Mouse (Mus musculus): ENCODE data around the gene Glis1.

Glis1 gene

DNA sequence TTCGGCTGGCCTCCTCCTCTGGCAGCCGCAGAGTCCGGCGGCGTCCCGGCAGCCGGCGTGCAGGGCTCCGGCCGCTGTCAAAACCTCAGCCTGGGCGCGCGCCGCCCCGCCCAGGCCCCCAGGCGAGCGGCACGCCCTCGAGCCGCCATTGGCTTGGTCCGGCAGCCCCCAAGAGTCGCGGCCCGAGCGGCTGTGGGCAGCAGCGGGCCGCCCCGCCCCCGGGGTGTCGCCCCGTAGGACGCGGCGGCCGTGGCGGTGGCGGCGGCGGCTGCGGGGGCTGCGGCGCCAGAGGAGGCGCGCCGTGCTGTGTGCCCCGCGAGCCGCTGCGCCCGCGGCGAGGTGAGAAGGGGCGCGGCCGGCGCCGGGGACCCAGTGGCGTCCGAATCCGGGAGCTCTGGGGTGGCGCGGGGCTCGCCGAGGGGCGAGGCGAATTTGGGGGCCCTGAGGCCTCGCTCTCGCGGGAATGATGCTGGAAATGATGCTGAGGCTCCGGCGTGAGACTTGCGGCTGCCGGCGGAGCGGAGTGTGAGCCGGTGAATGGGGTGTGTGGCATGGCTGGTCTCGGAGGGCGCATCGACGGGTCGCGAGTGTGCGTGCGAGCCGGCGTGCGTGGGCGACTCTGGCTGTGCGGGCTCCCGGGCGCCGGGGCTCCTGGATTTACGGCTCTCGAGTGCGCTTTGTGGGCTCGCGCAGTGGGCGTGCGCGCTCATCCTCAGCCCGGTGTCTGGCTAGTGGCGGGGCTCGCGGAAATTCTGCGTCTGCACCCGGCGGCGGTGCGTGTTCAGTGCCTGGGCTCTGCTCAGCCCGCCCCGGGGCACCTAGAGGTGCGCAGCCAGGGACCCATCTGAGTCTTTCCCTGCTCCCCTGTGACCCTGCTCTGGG is at the start of gene Glis1:
Gene Glis1 (plus strand): TSS at position 236 of the 882 bp plus-strand sequence.
- under 1% methylated on average over 111 of the region's 112 CpGs for WGBS

GRCm38 (mm10) chr4:107387038-107387437 is 47.4 kb upstream of the Glis1 start:
- 73% methylated on average over 4 of the region's 4 CpGs for WGBS

DNA sequence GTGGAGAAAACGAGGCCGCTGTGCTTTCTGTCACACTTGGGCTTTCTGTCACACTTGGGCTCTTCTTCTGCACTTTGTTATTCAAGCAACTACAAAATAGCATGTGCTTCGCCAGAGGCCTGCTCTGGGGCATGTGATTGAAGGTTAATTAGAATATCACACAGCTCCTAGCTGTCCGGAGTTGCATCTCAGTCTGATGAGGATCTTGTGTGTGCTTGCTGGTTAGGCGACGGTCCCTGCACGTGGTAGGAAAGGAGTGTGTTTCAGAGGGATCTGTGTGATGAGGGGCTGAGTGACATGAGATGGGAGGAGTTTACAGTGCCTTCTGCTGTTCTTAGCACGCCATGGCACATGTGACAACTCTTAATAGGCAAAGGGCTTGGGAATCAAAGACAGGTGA is 46.9 kb upstream of the Glis1 start:
- WGBS = 67% methylated on average over 8 of the region's 8 CpGs

DNA sequence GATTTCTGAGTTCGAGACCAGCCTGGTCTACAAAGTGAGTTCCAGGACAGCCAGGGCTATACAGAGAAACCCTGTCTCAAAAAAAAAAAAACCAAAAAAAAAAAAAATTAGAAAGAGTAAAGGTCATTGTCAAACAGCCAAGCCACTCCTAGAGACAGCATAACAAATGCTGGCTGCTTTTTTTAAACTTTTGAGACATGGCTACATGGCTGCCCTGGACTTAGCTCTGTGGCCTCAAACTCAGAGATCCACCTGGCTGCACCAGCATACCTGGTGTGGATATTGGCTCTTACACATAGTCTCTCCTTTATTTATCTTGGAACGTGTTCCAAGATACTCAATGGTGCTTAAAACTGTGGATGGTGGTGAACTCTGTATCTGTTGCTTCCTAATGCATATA is 46.1 kb upstream of the Glis1 start:
- WGBS = 98% methylated on average over 2 of the region's 2 CpGs

GRCm38 (mm10) chr4:107389345-107389744 is 45.0 kb upstream of the Glis1 start:
- 52% methylated on average over 3 of the region's 3 CpGs for WGBS

DNA sequence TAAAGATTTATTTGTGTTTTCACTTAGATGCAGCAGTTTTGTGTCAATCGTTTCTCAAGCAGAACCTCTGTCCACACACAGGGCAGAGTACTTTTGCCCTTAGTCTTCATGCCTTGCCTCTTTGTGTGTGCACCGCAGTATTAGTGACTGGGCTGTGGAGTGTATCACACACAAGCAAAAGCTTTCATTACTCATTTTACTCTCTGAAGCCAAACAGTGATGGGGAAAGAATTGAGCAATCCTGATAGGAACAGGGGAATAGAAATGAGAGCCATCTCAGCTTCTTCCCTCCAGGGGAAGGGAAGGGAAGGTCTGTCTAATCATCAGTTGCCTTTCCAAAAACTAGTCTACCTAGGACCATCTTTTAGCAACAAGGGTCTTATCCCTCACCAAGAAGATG is 40.6 kb upstream of the Glis1 start:
- 89% methylated on average over 2 of the region's 2 CpGs for WGBS

DNA sequence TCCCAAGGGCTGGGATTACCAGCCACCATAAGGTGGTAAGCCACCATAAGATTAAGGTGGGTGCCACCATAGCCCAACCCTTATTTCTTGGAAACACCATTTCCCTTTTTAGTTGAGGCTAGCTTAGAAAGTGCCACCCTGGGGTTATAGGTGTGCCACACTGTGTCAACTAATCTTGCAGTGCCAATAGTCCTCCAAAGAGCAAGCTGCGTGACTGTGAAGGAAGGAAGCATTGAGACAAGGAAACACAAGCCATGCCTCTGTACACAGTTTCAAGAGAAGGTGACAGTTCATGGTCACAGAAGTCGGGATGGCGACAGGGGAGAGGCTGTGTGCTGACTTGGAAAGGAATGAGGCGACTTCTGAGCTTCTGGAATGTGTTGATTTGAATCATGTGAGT is 14.2 kb upstream of the Glis1 start:
- 91% methylated on average over 4 of the region's 4 CpGs for WGBS

- WGBS = 28% methylated on average over 14 of the region's 14 CpGs
These were observed 12.7 kb upstream of the Glis1 start for GRCm38 (mm10) chr4:107421711-107422110.

- 32% methylated on average over 6 of the region's 6 CpGs for WGBS
These were observed 12.2 kb upstream of the Glis1 start for GRCm38 (mm10) chr4:107422176-107422575.

GRCm38 (mm10) chr4:107425616-107426015 is 8.8 kb upstream of the Glis1 start:
- 92% methylated on average over 12 of the region's 12 CpGs for WGBS

DNA sequence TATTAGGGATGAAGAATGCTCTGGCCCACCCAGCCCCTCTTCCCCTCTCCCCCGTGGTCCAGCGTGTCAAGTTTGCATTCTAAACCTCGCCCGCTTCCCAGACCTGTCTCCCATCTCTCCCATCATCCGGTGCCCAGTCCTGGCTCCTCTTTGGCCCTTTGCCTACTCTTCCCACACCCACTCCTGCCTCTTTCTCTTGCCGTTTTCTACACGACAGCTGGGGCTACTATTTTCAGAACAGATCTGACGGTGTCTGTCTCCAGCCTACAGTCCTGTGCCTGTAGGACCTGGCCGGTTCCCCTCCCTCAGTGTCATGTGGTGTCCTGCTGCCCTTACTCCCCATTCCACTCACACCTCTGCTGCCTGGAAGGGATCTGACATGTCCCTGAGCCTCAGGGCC is 7.8 kb upstream of the Glis1 start:
- 48% methylated on average over 9 of the region's 9 CpGs for WGBS

GRCm38 (mm10) chr4:107432717-107433116 is 1.7 kb upstream of the Glis1 start:
- 78% methylated on average over 5 of the region's 5 CpGs for WGBS

DNA sequence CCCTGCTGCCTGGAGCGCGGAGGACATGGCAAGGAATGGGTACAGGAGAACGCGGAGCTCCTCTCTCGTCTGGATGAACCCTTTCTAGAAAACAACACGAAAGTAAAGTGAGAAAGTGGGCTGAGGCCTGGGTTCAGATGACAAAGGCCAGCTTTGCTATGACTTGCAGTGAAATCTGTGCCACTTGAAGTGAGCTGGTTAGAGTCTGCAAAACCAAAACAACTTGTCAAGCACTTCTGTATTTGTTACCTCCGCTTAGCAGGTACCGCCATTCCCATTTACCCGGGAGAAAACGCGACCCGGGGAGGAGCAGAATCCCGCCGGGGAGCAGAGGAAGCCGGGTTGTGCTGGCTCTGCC is 414 bp upstream of the Glis1 start:
- 20% methylated on average over 15 of the region's 15 CpGs for WGBS

- 9% methylated on average over 47 of the region's 47 CpGs for WGBS
These were observed 1.0 kb downstream of the Glis1 start for GRCm38 (mm10) chr4:107435238-107435946.

- WGBS = 99% methylated on average over 7 of the region's 7 CpGs
These were observed 2.1 kb downstream of the Glis1 start for GRCm38 (mm10) chr4:107436476-107436875.

DNA sequence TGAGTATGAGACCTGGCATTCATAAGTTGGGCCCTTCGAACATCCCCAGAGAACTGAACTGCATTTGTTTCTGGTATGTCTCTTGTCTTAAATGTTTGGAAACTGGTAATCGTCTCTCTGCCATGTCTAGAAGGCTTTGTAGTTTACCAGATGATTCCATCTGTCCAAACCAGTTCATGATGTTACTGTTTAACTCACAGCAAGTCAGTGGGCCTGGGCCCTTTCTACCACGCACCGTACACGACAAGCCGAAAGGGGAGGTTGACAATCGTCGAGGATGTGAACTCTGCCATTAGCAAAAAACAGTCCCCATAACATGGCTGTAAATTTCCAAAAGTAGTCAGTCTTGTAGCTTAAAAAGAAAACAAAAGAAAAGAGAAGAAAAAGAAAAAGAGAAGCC is 4.3 kb downstream of the Glis1 start:
- WGBS = 96% methylated on average over 8 of the region's 8 CpGs

DNA sequence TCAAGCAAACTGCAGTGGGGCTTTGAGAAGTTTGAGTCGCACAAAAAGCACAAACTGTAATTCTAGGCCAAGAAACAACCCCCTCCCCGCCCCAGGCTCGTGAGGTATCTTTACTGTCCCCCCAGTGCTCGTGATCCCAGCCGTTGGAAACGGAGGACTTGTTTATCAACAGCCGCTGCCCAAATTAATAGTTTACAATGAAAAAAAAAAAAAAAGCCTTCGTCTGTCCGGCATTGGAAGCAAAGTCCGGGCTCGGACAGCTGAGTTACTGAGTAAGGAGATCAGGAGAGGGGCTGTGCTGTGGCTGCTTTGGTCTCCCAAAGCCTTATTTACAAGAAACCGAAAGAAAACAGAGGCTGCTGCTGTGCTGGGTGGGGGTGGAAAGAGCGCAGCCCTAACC is 5.9 kb downstream of the Glis1 start:
- whole genome bisulfite sequencing = 55% methylated on average over 13 of the region's 13 CpGs

DNA sequence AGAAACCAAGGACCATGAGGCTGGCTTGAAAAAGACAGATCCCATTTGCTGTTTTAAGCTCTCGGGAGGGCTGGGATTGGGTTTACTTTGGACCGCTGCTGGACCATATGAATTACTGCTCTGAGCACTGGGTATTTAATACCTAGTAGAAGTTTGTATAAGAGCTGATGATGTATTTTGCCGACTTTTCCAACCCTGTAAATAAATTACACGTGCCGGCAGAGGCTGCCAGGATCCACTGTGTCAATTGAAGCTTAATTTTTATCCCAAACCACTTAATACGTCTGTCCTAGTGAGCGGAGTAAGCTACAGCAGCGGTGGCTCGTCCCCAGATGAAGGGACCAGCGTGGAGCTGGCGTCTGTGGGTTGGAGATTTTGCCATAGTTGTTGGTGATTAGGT is 7.9 kb downstream of the Glis1 start:
- WGBS = 77% methylated on average over 11 of the region's 11 CpGs

DNA sequence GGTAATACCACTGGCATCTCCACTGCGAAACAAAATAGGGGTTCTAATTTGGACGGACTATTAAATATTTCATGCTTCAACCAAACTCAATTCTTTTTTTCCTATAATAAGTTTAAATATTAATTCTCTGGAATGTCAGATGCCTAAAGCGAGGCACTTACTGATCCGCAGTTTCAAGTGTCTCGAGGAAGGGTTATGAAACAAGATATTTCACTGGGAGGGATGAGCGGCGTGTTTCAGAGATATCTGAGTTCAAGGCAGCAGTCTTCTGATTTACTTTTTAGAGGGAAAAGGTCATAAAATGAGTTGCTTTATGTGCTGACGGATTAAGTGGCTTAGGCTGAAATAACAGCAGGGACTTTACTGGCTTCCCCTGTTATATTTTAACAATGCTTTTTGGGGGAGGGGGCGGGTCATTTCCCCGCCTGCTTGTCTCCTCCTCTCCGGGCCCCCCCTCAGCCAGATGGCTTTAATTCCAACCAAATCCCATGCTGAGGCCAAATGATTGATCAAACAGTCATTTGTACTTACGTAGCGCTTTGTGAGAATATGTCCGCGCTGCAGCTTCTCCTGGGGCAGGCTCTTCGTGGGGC is 8.6 kb downstream of the Glis1 start:
- WGBS = 80% methylated on average over 16 of the region's 16 CpGs

DNA sequence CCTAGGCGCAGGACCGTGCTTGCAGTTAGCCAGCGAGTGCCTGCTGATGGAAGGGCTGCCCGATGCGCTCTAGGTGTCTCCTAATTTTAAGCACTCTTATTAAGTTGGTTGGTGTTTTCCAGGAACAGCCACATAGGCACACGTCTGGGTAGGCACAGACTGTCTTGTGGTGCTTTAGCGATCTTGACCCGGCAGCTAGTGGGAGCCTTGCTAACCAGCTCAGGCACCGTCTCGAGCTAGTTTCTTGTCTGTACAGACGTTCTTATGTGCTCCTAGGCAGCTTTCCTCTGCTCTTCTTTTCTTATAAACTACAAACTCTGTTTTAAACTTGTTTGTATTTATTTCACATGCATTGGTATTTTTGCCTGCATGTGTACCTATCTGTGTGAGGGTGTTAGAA is 9.2 kb downstream of the Glis1 start:
- 85% methylated on average over 11 of the region's 11 CpGs for WGBS

- 94% methylated on average over 6 of the region's 6 CpGs for WGBS
These were observed 14.1 kb downstream of the Glis1 start for GRCm38 (mm10) chr4:107448481-107448880.

DNA sequence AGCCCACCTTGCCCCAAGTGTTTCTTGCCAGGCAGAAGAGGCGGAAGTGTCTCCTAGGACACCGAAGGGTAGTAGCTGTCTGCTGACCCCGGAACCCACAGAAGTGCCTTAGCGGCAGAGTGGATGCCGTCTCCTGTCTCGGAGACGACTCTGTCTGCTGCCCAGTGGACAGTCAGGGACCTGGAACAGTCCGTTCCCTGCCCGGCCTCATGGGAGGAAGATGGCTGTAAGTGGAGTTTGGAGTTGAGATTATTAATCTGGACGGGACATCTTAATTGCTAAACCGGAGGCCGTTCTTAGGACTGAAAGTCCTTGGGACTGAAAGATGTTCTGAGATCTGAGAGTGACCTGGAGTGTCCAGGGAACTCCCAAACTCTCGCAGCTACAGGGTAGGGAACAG is 15.1 kb downstream of the Glis1 start:
- WGBS = 94% methylated on average over 13 of the region's 13 CpGs
